Mouse (Mus musculus) midbrain, embryonic 11.5 days (tissue): Measurements from ENCODE around the gene Prcd. TPM values are rescaled to one million over a fixed set of nuclear protein-coding genes. Genes with fewer than 3 reads are reported as not detected.

ENCODE experiments used
- ATAC-seq: fragments of 200-750 bp; cut with Nextera tagmentation; 2 replicates; pipeline ENCODE4 v1.8.0; 2017; ENCODE audit warnings: moderate TSS enrichment, moderate library complexity; ENCODE audit not compliant: low FRiP score
- DNase-seq: peaks from one replicate; pipeline ENCODE4 v3.0.0; 2015; ENCODE audit warnings: low spot score; ENCODE audit errors: missing footprints
- H3K27ac ChIP-seq: fragments of 300-500 bp; sonication (generic); 2 replicates; pipeline ENCODE4 v1.5.1; 2014; ENCODE audit warnings: low read depth, low read length
- H3K27me3 ChIP-seq: fragments of 300-500 bp; sonication (generic); 2 replicates; pipeline ENCODE4 v1.6.1; 2014; ENCODE audit warnings: mild to moderate bottlenecking, low read length, moderate library complexity, mixed read lengths; ENCODE audit not compliant: control insufficient read depth, insufficient read depth
- H3K36me3 ChIP-seq: fragments of 300-500 bp; sonication (generic); 2 replicates; pipeline ENCODE4 v1.6.1; 2014; ENCODE audit warnings: mild to moderate bottlenecking, low read length, moderate library complexity, mixed read lengths; ENCODE audit not compliant: control insufficient read depth, insufficient read depth
- H3K4me1 ChIP-seq: fragments of 300-500 bp; sonication (generic); 2 replicates; pipeline ENCODE4 v1.6.1; 2014; ENCODE audit warnings: low read length; ENCODE audit not compliant: control insufficient read depth, insufficient read depth
- H3K4me2 ChIP-seq: fragments of 300-500 bp; sonication (generic); 2 replicates; pipeline ENCODE4 v1.6.1; 2014; ENCODE audit warnings: mild to moderate bottlenecking, moderate library complexity
- H3K4me3 ChIP-seq: fragments of 300-500 bp; sonication (generic); 2 replicates; pipeline ENCODE4 v1.5.1; 2014; ENCODE audit warnings: low read depth, low read length
- H3K9ac ChIP-seq: fragments of 300-500 bp; sonication (generic); 2 replicates; pipeline ENCODE4 v1.6.1; 2014; ENCODE audit warnings: low read length
- H3K9me3 ChIP-seq: fragments of 300-500 bp; sonication (generic); 2 replicates; pipeline ENCODE4 v1.6.1; 2016; ENCODE audit warnings: low read length; ENCODE audit not compliant: control insufficient read depth
- WGBS: fragments of 180-500 bp; shearing (Covaris S2); extraction: QIAGEN DNeasy Blood & Tissue Kit; methylation state at CpG from one replicate; pipeline ENCODE4 v1.1.7; 2014; 5-methylcytosine and 5-hydroxymethylcytosine counted together
- polyA plus RNA-seq: library from polyadenylated mRNA; unstranded; fragments of >200 nt; fragmentation: Nextera tagmentation; extraction: Ambion mirVana; gene quantifications from 2 replicates; pipeline ENCODE4 v1.2.1, GENCODE M21; 2014

Gene Prcd
- polyA plus RNA-seq, 1 experiment from 2014 or later: 0.22 TPM

DNA sequence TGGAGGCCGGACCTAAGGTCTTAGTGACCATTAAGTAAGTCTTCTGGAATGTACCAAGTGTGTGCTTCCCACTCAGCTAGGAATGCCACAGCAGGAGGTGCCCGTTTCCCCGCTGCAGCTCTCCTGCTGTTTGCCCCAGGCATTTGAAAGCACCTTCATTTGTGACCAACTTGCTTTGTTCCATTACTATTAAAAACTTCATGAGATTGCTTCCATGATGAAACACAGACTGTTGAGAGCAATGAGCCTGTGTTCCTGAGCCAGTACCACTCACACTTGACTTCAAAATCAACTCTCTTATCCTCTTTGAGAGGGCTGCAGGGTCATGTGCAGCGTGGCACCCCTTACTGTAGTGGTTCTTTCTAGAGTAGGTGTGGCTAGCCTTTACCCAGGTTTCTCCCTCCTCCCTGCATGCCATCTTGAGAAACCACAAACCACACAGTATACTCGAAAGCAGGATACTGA is 48.1 kb downstream of the Prcd start:
- H3K9ac ChIP-seq: no peak overlapping the region
- H3K4me2 ChIP-seq: no peak overlapping the region
- DNase-seq (no peak), ATAC-seq (no peak)
- H3K27ac ChIP-seq: no peak overlapping the region
- H3K9me3 ChIP-seq: no peaks in the 10 kb centered on the region
- H3K36me3 ChIP-seq: no peaks in the 10 kb centered on the region
- WGBS: 50% methylated on average over 5 of the region's 5 CpGs
- H3K27me3 ChIP-seq: no peaks in the 10 kb centered on the region; the same call in 1 of the 2 replicates
- H3K4me1 ChIP-seq: no peaks in the 10 kb centered on the region
- no peak overlapping the region for H3K4me3 ChIP-seq

DNA sequence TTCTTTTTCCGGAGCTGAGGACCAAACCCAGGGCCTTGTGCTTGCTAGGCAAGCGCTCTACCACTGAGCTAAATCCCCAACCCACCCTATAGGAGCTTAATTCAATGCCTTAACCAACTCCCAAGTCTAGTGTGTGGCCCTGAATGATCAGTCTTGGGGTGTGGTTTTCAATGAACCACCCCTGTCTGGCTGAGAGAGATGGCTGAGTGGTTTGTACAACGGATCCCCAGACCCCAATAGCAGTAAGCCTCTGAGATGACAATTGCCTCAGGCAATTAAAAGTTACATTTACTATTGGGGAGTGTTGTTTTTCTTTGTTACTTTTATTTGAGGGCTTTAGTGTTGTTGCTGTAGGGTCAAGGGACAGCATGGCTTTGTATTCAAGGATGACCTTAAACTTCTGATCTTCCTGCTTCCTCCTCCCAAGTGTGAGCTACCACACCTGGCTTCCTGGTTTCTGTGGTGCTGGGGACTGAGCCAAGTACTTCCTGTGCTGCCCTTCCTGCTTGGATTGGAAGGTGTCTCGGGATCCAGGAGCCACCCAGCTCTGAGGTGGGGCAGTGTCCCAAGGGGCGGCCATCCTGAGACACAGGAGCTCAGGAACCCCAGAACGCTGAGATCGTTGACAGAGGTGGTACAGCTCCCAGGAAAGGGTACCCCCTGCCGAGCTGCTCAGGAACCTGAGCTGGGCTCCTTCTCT is 51.2 kb downstream of the Prcd start:
- H3K4me3 ChIP-seq: no peak overlapping the region
- WGBS: 91% methylated on average over 8 of the region's 8 CpGs
- no peak for DNase-seq

DNA sequence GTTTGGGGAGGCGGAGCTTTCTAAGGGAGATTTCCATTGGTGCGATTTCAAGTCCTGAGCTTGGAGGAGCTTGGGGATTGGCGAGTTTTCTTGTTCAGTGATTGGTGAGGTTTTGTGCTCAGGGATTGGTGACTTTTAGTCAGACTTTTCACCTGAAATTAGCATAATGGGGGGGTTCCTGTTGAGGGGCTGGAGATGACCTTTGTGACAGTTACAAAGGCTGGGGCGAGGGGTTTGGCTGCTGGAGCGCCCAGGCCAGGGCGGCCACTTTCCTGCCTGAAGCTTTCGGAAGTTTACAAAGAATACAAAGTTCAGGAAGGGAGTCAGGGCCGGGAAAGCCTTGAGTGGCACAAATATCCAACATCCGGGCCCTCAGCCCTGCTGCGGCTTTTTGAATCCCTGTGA is 51.9 kb downstream of the Prcd start:
- 93% methylated on average over 10 of the region's 10 CpGs for WGBS
- no peak overlapping the region for H3K4me2 ChIP-seq
- no peak for DNase-seq
- H3K27ac ChIP-seq: no peak overlapping the region
- H3K9me3 ChIP-seq: no peaks in the 10 kb centered on the region
- H3K27me3 ChIP-seq: no peaks in the 10 kb centered on the region
- no peaks in the 10 kb centered on the region for H3K36me3 ChIP-seq
- H3K9ac ChIP-seq: no peak overlapping the region
- no peak overlapping the region for H3K4me3 ChIP-seq
- H3K4me1 ChIP-seq: no peaks in the 10 kb centered on the region
- no peak for ATAC-seq

More for the DNA sequence above, 51.2 kb downstream of the Prcd start:
- Histone ChIP-seq H3K4me1 (no peaks in the 10 kb centered on the region), H3K9me3 (no peaks in the 10 kb centered on the region), H3K27ac (no peak overlapping the region), H3K9ac (no peak overlapping the region), H3K4me2 (no peak overlapping the region), H3K36me3 (no peaks in the 10 kb centered on the region), H3K27me3 (no peaks in the 10 kb centered on the region)
- ATAC-seq: no peak

DNA sequence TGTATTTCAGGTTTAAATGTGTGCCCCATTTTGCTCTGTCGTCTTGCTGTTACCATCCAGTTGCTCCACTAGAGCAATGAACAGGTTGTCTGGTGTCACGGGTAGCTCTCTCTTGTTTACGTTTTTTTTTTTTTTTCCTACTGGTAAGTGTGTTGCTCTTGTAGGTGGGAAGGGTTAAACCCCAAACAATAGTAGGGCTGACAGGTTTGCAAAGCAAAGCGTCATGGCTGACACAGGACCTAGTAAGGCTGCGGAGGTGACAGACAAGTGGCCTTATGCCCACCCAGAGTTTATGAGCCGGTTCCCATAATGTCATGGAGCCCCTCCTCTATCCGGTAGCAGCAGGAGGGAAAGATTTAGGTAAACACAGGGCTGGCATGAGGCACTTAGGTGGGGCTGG is 53.0 kb downstream of the Prcd start:
- Histone ChIP-seq H3K27ac (no peak overlapping the region), H3K4me2 (no peak overlapping the region), H3K9ac (no peak overlapping the region), H3K4me3 (no peak overlapping the region), H3K4me1 (no peaks in the 10 kb centered on the region), H3K9me3 (no peaks in the 10 kb centered on the region), H3K36me3 (no peaks in the 10 kb centered on the region), H3K27me3 (no peaks in the 10 kb centered on the region)
- DNase-seq (no peak), ATAC-seq (no peak)
- 72% methylated on average over 7 of the region's 7 CpGs for WGBS

DNA sequence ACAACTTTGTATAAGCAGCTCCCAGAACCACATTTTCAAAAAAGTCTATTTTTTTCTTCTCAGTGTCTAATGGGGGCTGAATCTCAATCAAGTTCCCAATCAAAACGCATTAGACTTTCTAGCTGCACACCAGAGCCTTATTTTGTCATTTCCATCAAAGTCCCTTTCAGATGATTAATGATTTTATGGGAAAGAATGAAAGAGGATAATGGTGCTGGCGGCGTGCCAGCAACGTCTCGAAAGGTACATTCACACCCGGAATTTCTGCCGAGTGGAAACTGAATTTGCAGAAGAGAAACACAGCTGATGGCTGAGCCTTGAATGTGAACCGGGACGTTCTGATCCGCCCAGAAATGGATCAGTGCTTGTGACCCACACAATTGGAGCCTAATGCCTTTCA is 56.8 kb downstream of the Prcd start:
- Histone ChIP-seq H3K4me1 (no peaks in the 10 kb centered on the region), H3K27me3 (no peaks in the 10 kb centered on the region), H3K36me3 (no peaks in the 10 kb centered on the region), H3K4me3 (no peak overlapping the region), H3K27ac (no peak overlapping the region), H3K9ac (no peak overlapping the region), H3K4me2 (no peak overlapping the region), H3K9me3 (no peaks in the 10 kb centered on the region)
- no peak for ATAC-seq
- 86% methylated on average over 10 of the region's 10 CpGs for WGBS
- DNase-seq: no peak

DNA sequence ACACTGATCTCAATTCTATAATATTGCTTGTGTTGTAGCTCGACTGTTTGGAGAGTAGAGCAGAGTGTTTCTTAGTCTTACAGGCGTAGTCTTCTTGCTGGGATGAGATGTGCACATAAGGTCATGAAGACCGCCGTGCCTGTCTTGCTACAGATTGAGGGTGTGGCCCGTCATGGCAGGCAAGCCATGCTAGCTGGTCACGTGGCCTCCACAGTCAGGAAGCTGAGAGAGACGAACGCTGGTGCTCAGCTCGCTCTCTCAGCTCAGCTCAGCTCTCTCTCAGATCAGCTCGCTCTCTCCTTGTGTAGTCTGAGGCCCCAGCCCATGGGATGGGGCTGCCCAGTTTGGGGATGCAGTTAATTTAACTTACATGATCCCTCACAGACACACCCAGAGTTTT is 57.5 kb downstream of the Prcd start:
- Histone ChIP-seq H3K4me3 (no peak overlapping the region), H3K27ac (no peak overlapping the region), H3K9ac (no peak overlapping the region), H3K4me2 (no peak overlapping the region), H3K36me3 (no peaks in the 10 kb centered on the region), H3K9me3 (no peaks in the 10 kb centered on the region), H3K27me3 (no peaks in the 10 kb centered on the region), H3K4me1 (no peaks in the 10 kb centered on the region)
- DNase-seq (no peak), ATAC-seq (no peak)
- 94% methylated on average over 10 of the region's 10 CpGs for WGBS

DNA sequence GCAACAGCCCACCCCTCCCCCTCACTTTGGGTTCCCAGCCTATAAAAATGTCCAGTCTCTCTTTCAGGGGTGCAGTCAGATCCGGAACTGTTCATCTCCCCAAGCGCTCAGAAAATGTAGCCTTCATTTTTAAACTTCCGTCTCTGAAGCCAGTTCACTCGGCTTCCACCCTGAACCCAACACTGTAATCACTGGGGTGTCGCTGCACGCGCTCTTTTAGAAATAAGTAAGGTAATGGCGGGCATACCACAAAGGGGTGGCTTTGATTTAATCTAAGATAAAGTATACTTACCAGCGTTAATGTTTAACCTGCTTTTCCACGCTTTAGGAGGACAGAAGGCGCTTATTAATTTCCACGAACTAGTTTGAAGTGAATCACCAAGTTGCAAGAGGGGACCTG is 60.7 kb downstream of the Prcd start:
- no peak overlapping the region for H3K4me2 ChIP-seq
- no peaks in the 10 kb centered on the region for H3K27me3 ChIP-seq
- no peaks in the 10 kb centered on the region for H3K9me3 ChIP-seq
- DNase-seq (no peak), ATAC-seq (no peak)
- 94% methylated on average over 12 of the region's 12 CpGs for WGBS
- H3K36me3 ChIP-seq: no peaks in the 10 kb centered on the region
- H3K4me3 ChIP-seq: no peak overlapping the region
- H3K4me1 ChIP-seq: no peaks in the 10 kb centered on the region
- no peak overlapping the region for H3K9ac ChIP-seq
- H3K27ac ChIP-seq: no peak overlapping the region

Other genes with a start within 250 kb of the Prcd start
- 17.8 and 18.1 TPM in 2 replicates for gene Rnf157, start 240.5 kb upstream of the Prcd start, polyA plus RNA-seq
- 72.3 and 83.0 TPM in 2 replicates for gene Ubald2, start 219.4 kb upstream of the Prcd start, polyA plus RNA-seq
- gene Qrich2, start 187.3 kb upstream of the Prcd start, polyA plus RNA-seq: 0.08 and 0.14 TPM in 2 replicates
- 173 and 183 TPM in 2 replicates for gene Prpsap1, start 159.3 kb upstream of the Prcd start, polyA plus RNA-seq
- gene Sphk1, start 122.6 kb upstream of the Prcd start, polyA plus RNA-seq: 7.1 and 8.3 TPM in 2 replicates
- gene Ube2o, start 72.1 kb upstream of the Prcd start, polyA plus RNA-seq: 13.6 and 18.7 TPM in 2 replicates
- gene Aanat, start 67.1 kb upstream of the Prcd start, polyA plus RNA-seq: not detected in 2 replicates
- gene Rhbdf2, start 26.5 kb upstream of the Prcd start, polyA plus RNA-seq: 1.2 and 1.3 TPM in 2 replicates
- gene Cygb, start 779 bp downstream of the Prcd start, polyA plus RNA-seq: 1.7 and 2.1 TPM in 2 replicates
- not detected in 2 replicates for gene St6galnac1, start 122.0 kb downstream of the Prcd start, polyA plus RNA-seq
- 27.4 and 31.6 TPM in 2 replicates for gene Mxra7, start 174.5 kb downstream of the Prcd start, polyA plus RNA-seq
- gene Mettl23, start 189.7 kb downstream of the Prcd start, polyA plus RNA-seq: 72.5 and 76.2 TPM in 2 replicates
- 86.9 and 89.9 TPM in 2 replicates for gene Jmjd6, start 189.9 kb downstream of the Prcd start, polyA plus RNA-seq
- 28.6 and 30.3 TPM in 2 replicates for gene Mfsd11, start 198.9 kb downstream of the Prcd start, polyA plus RNA-seq
- gene Srsf2, start 199.6 kb downstream of the Prcd start, polyA plus RNA-seq: 974 and 988 TPM in 2 replicates